Mouse (Mus musculus) layer of hippocampus, adult 6 months (tissue): ENCODE results near the gene Aurkaip1. TPM values are rescaled to one million over a fixed set of nuclear protein-coding genes. Genes with fewer than 3 reads are reported as not detected.

Experiments used
- long read RNA-seq, 2 experiments: library from polyadenylated mRNA; unstranded; transcript quantifications; one replicate each; pipeline ENCODE4 v2.0.0; 2019 to 2020
- microRNA-seq: library from miRNA; unstranded; fragments of <30 nt; microRNA quantifications from one replicate; pipeline ENCODE4 v1.2.0, GENCODE M21; 2020
- polyA plus RNA-seq: library from polyadenylated mRNA; unstranded; fragments of <200 nt; fragmentation: Nextera tagmentation; gene quantifications from 2 replicates; pipeline ENCODE4 v1.2.3, GENCODE M21; 2021

Aurkaip1 gene
- polyA plus RNA-seq, result 269 and 273 TPM in 2 replicates
- long read RNA-seq, experiment 1, transcript Aurkaip1-201 (4 exons, 1,159 nt), result major isoform, 142 of 239 reads
- long read RNA-seq, experiment 1, transcript Aurkaip1-202 (4 exons, 773 nt), result minor isoform, 6 of 239 reads
- long read RNA-seq, experiment 1, transcript Aurkaip1-203 (3 exons, 1,029 nt), result minor isoform, 62 of 239 reads
- long read RNA-seq, experiment 1, partial matches to known transcripts, result 15 of 239 reads
- long read RNA-seq, experiment 1, other reads (novel, unspliced or antisense), result 14 of 239 reads
- long read RNA-seq, experiment 2, transcript Aurkaip1-203 (3 exons, 1,029 nt), result major isoform, 57 of 104 reads
- long read RNA-seq, experiment 2, transcript Aurkaip1-201 (4 exons, 1,159 nt), result minor isoform, 36 of 104 reads
- long read RNA-seq, experiment 2, partial matches to known transcripts, result 3 of 104 reads
- long read RNA-seq, experiment 2, other reads (novel, unspliced or antisense), result 8 of 104 reads

GRCm38 (mm10) chr4:155831205-155831766, at the start of gene Aurkaip1:
Gene Aurkaip1 (plus strand): TSS chr4:155831272.

GRCm38 (mm10) chr4:155785819-155786218, 45.3 kb upstream of the Aurkaip1 start, which contains the start of gene Tmem88b:
Gene Tmem88b (minus strand): TSS chr4:155785874.

GRCm38 (mm10) chr4:155790021-155790489, 41.0 kb upstream of the Aurkaip1 start, which contains the start of gene Ankrd65:
Gene Ankrd65 (plus strand): TSS chr4:155790439.

GRCm38 (mm10) chr4:155802741-155803339, 28.2 kb upstream of the Aurkaip1 start, which contains the start of gene Mrpl20:
Gene Mrpl20 (plus strand): TSS chr4:155802878.

GRCm38 (mm10) chr4:155811929-155812664, 19.0 kb upstream of the Aurkaip1 start, which contains the start of gene Ccnl2:
Gene Ccnl2 (plus strand): TSS chr4:155812489.

GRCm38 (mm10) chr4:155839483-155839910, 8.4 kb downstream of the Aurkaip1 start, which contains the start of gene Mxra8:
Gene Mxra8 (plus strand): TSS chr4:155839680.

GRCm38 (mm10) chr4:155846871-155847578, 16.0 kb downstream of the Aurkaip1 start, which contains the start of gene Dvl1:
Gene Dvl1 (plus strand): TSS chr4:155847402.

GRCm38 (mm10) chr4:155863001-155863400, 31.9 kb downstream of the Aurkaip1 start, which contains the start of gene Tas1r3:
Gene Tas1r3 (minus strand): TSS chr4:155863362.

GRCm38 (mm10) chr4:155869317-155870033, 38.4 kb downstream of the Aurkaip1 start, which contains the start of the genes Cptp and Ints11:
Gene Cptp (minus strand): TSS chr4:155869440.
Gene Ints11 (plus strand): TSS chr4:155869546.

Small RNA genes within 50 kb of the gene (microRNA-seq; reads per million reads assigned to microRNA genes)
- not detected for gene Gm27743

Other genes with a start within 250 kb of the Aurkaip1 start
- 26.4 and 31.2 TPM in 2 replicates for gene Slc35e2, start 229.9 kb upstream of the Aurkaip1 start, polyA plus RNA-seq
- gene Cdk11b, start 206.4 kb upstream of the Aurkaip1 start, polyA plus RNA-seq, result 35.4 and 39.2 TPM in 2 replicates
- gene Gm10563, start 185.9 kb upstream of the Aurkaip1 start, polyA plus RNA-seq, result not detected in 2 replicates
- gene Mmp23, start 177.9 kb upstream of the Aurkaip1 start, polyA plus RNA-seq, result 0.45 and 0.87 TPM in 2 replicates
- 14.8 and 16.5 TPM in 2 replicates for gene Mib2, start 162.1 kb upstream of the Aurkaip1 start, polyA plus RNA-seq
- 10.0 and 11.8 TPM in 2 replicates for gene Fndc10, start 136.9 kb upstream of the Aurkaip1 start, polyA plus RNA-seq
- 201 and 210 TPM in 2 replicates for gene Ssu72, start 126.5 kb upstream of the Aurkaip1 start, polyA plus RNA-seq
- 2.4 and 2.9 TPM in 2 replicates for gene Tmem240, start 96.5 kb upstream of the Aurkaip1 start, polyA plus RNA-seq
- 28.5 and 32.9 TPM in 2 replicates for gene Atad3a, start 70.2 kb upstream of the Aurkaip1 start, polyA plus RNA-seq
- gene Vwa1, start 56.6 kb upstream of the Aurkaip1 start, polyA plus RNA-seq, result 14.0 and 15.3 TPM in 2 replicates
- gene Tmem88b, start 45.4 kb upstream of the Aurkaip1 start, polyA plus RNA-seq, result 10.0 and 10.7 TPM in 2 replicates
- 0.19 TPM in 1 of 2 replicates, not detected in the other for gene Ankrd65, start 40.8 kb upstream of the Aurkaip1 start, polyA plus RNA-seq
- 367 and 368 TPM in 2 replicates for gene Mrpl20, start 28.4 kb upstream of the Aurkaip1 start, polyA plus RNA-seq
- gene Ccnl2, start 18.8 kb upstream of the Aurkaip1 start, polyA plus RNA-seq, result 23.5 and 25.2 TPM in 2 replicates
- gene Mxra8, start 8.4 kb downstream of the Aurkaip1 start, polyA plus RNA-seq, result 6.7 and 11.4 TPM in 2 replicates
- 4.7 TPM in 2 replicates for gene Dvl1, start 16.1 kb downstream of the Aurkaip1 start, polyA plus RNA-seq
- gene Tas1r3, start 32.1 kb downstream of the Aurkaip1 start, polyA plus RNA-seq, result 0.05 and 0.08 TPM in 2 replicates
- gene Cptp, start 38.2 kb downstream of the Aurkaip1 start, polyA plus RNA-seq, result 14.0 and 15.0 TPM in 2 replicates
- gene Ints11, start 38.3 kb downstream of the Aurkaip1 start, polyA plus RNA-seq, result 35.4 and 38.5 TPM in 2 replicates
- 45.2 and 57.4 TPM in 2 replicates for gene Pusl1, start 60.5 kb downstream of the Aurkaip1 start, polyA plus RNA-seq
- 25.0 and 25.7 TPM in 2 replicates for gene Acap3, start 60.5 kb downstream of the Aurkaip1 start, polyA plus RNA-seq
- gene Ube2j2, start 112.6 kb downstream of the Aurkaip1 start, polyA plus RNA-seq, result 39.1 and 45.7 TPM in 2 replicates
- gene C1qtnf12, start 131.0 kb downstream of the Aurkaip1 start, polyA plus RNA-seq, result 24.1 and 39.1 TPM in 2 replicates
- 22.8 and 23.7 TPM in 2 replicates for gene B3galt6, start 161.4 kb downstream of the Aurkaip1 start, polyA plus RNA-seq
- gene Sdf4, start 161.6 kb downstream of the Aurkaip1 start, polyA plus RNA-seq, result 149 and 160 TPM in 2 replicates
- not detected in 2 replicates for gene Tnfrsf4, start 182.6 kb downstream of the Aurkaip1 start, polyA plus RNA-seq
- gene Tnfrsf18, start 194.9 kb downstream of the Aurkaip1 start, polyA plus RNA-seq, result 0.21 and 0.23 TPM in 2 replicates
- gene Ttll10, start 228.1 kb downstream of the Aurkaip1 start, polyA plus RNA-seq, result 0.19 and 0.30 TPM in 2 replicates